Mouse (Mus musculus): ENCODE data around the gene St6galnac6. TPM values are rescaled to one million over a fixed set of nuclear protein-coding genes. Genes with fewer than 3 reads are reported as not detected.

Gene St6galnac6
- polyA plus RNA-seq, 1 experiment: 22.3 TPM

DNA sequence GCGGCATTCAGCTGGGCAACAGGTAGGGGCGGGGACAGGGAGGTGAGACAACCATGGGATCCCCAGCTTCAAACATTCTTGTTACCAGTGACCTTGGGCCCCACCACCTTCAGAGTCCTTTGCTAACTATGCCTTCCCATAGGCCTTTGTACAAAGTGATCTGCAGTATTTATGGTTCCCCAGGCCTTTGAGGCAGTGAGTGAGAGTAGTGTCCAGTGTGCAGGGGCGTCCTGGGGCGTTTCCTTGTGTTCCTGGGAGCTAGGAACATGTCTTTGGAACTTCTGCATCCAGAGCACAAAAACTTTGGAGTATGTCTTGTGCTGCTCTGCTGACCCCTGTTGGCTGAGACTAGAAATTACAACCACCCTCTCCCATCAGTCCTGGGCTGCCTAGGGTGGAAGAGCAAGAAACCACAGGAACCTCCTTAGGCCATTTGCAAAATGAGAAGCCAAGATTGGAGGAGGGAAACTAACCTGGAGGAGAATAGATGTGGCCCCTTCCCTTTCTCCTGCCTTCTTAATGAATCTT is 32.9 kb upstream of the St6galnac6 start:
- TF ChIP-seq POLR2A (IDR thresholded peaks at IDR 0.05; ENCODE audit: low read depth, low read length): no peak
- TF ChIP-seq CTCF (IDR thresholded peaks at IDR 0.05; ENCODE audit: extremely low read depth, insufficient read depth, insufficient read length, insufficient replicate concordance): peak; percentile 85; the same call in 1 of the 2 replicates

DNA sequence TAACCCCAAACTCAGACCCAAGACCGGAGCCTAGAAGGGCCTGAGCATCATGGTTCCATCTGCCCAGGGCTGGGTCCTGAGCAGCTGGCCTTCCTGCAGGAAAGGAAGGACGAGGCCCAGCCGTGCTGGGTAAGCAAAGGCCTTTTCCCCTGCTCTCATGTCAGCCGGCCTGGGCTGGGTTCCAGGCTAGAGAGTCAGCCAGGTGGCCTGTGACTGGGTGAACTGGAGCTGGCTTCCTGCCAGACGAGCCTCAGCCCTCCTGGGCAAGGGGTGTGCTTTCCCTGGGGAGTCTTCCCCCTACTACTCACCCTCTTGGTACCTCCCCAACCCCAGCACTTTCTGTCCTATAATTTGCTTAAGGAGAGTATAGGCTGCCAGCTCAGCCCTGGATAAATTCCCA is 31.4 kb upstream of the St6galnac6 start:
- TF ChIP-seq CTCF (IDR thresholded peaks at IDR 0.05; ENCODE audit: extremely low read depth, insufficient read depth, insufficient read length, insufficient replicate concordance): no peak
- no peak for TF ChIP-seq POLR2A (IDR thresholded peaks at IDR 0.05; ENCODE audit: low read depth, low read length)
- H3K27ac ChIP-seq (ENCODE audit: insufficient read depth, low read length): no peak overlapping the region
- peaks cover 44% of the 10 kb centered on the region for H3K36me3 ChIP-seq (ENCODE audit: control insufficient read depth, insufficient read depth, low read length)
- DNase-seq (ENCODE audit: low read depth in 1 of 2, low spot score in 2 of 2): no peak
- H3K4me3 ChIP-seq (ENCODE audit: extremely low read depth, insufficient read depth, insufficient read length): no peak overlapping the region
- H3K4me1 ChIP-seq (ENCODE audit: control insufficient read depth, insufficient read depth, insufficient read length): peaks cover 2% of the 10 kb centered on the region; the same call in 1 of the 2 replicates
- 61% methylated on average over 5 of the region's 5 CpGs for WGBS
- no peaks in the 10 kb centered on the region for H3K27me3 ChIP-seq (ENCODE audit: control insufficient read depth, insufficient read depth, low read length)

More for the DNA sequence above, 32.9 kb upstream of the St6galnac6 start:
- Histone ChIP-seq H3K27me3 (ENCODE audit: control insufficient read depth, insufficient read depth, low read length) (no peaks in the 10 kb centered on the region), H3K4me1 (ENCODE audit: control insufficient read depth, insufficient read depth, insufficient read length) (peaks cover 2% of the 10 kb centered on the region; the same call in 1 of the 2 replicates), H3K36me3 (ENCODE audit: control insufficient read depth, insufficient read depth, low read length) (peaks cover 38% of the 10 kb centered on the region), H3K27ac (ENCODE audit: insufficient read depth, low read length) (no peak overlapping the region), H3K4me3 (ENCODE audit: extremely low read depth, insufficient read depth, insufficient read length) (no peak overlapping the region)
- WGBS: 40% methylated on average over 4 of the region's 4 CpGs
- peak; percentile 41 to 65 for DNase-seq (ENCODE audit: low read depth in 1 of 2, low spot score in 2 of 2)

- Histone ChIP-seq H3K4me3 (ENCODE audit: extremely low read depth, insufficient read depth, insufficient read length) (no peak overlapping the region), H3K36me3 (ENCODE audit: control insufficient read depth, insufficient read depth, low read length) (peaks cover 40% of the 10 kb centered on the region), H3K4me1 (ENCODE audit: control insufficient read depth, insufficient read depth, insufficient read length) (peaks cover 2% of the 10 kb centered on the region; the same call in 1 of the 2 replicates), H3K27ac (ENCODE audit: insufficient read depth, low read length) (no peak overlapping the region), H3K27me3 (ENCODE audit: control insufficient read depth, insufficient read depth, low read length) (no peaks in the 10 kb centered on the region)
- whole genome bisulfite sequencing: 85% methylated on average over 3 of the region's 3 CpGs
- no peak for DNase-seq (ENCODE audit: low read depth in 1 of 2, low spot score in 2 of 2)
- TF ChIP-seq POLR2A (IDR thresholded peaks at IDR 0.05; ENCODE audit: low read depth, low read length) (no peak), CTCF (IDR thresholded peaks at IDR 0.05; ENCODE audit: extremely low read depth, insufficient read depth, insufficient read length, insufficient replicate concordance) (no peak)
Observed at GRCm38 (mm10) chr2:32568941-32569340, 30.6 kb upstream of the St6galnac6 start.

- peaks cover 5% of the 10 kb centered on the region; the same call in 1 of the 2 replicates for H3K4me1 ChIP-seq (ENCODE audit: control insufficient read depth, insufficient read depth, insufficient read length)
- under 1% methylated on average over 36 of the region's 36 CpGs for WGBS
- no peaks in the 10 kb centered on the region for H3K27me3 ChIP-seq (ENCODE audit: control insufficient read depth, insufficient read depth, low read length)
- H3K4me3 ChIP-seq (ENCODE audit: extremely low read depth, insufficient read depth, insufficient read length): peak within 1 kb of the TSS; percentile 99
- H3K36me3 ChIP-seq (ENCODE audit: control insufficient read depth, insufficient read depth, low read length): peaks cover 28% of the 10 kb centered on the region
- TF ChIP-seq POLR2A (IDR thresholded peaks at IDR 0.05; ENCODE audit: low read depth, low read length): peak; percentile 91
- no peak for TF ChIP-seq CTCF (IDR thresholded peaks at IDR 0.05; ENCODE audit: extremely low read depth, insufficient read depth, insufficient read length, insufficient replicate concordance)
- H3K27ac ChIP-seq (ENCODE audit: insufficient read depth, low read length): peak within 1 kb of the TSS; percentile 74
- peak; percentile 87 to 90 for DNase-seq (ENCODE audit: low read depth in 1 of 2, low spot score in 2 of 2)
Observed at GRCm38 (mm10) chr2:32570698-32571494, 28.6 kb upstream of the St6galnac6 start, which contains the start of gene Dpm2. Dpm2 (plus strand) TSS chr2:32570858.

- no peak for DNase-seq (ENCODE audit: low read depth in 1 of 2, low spot score in 2 of 2)
- WGBS: 92% methylated on average over 11 of the region's 11 CpGs
- H3K4me3 ChIP-seq (ENCODE audit: extremely low read depth, insufficient read depth, insufficient read length): no peak overlapping the region
- no peak for TF ChIP-seq CTCF (IDR thresholded peaks at IDR 0.05; ENCODE audit: extremely low read depth, insufficient read depth, insufficient read length, insufficient replicate concordance)
- TF ChIP-seq POLR2A (IDR thresholded peaks at IDR 0.05; ENCODE audit: low read depth, low read length): no peak
- H3K27ac ChIP-seq (ENCODE audit: insufficient read depth, low read length): no peak overlapping the region
- peaks cover 18% of the 10 kb centered on the region for H3K36me3 ChIP-seq (ENCODE audit: control insufficient read depth, insufficient read depth, low read length)
- H3K4me1 ChIP-seq (ENCODE audit: control insufficient read depth, insufficient read depth, insufficient read length): peaks cover 5% of the 10 kb centered on the region; the same call in 1 of the 2 replicates
- no peaks in the 10 kb centered on the region for H3K27me3 ChIP-seq (ENCODE audit: control insufficient read depth, insufficient read depth, low read length)
Observed at GRCm38 (mm10) chr2:32572196-32572595, 27.3 kb upstream of the St6galnac6 start.

DNA sequence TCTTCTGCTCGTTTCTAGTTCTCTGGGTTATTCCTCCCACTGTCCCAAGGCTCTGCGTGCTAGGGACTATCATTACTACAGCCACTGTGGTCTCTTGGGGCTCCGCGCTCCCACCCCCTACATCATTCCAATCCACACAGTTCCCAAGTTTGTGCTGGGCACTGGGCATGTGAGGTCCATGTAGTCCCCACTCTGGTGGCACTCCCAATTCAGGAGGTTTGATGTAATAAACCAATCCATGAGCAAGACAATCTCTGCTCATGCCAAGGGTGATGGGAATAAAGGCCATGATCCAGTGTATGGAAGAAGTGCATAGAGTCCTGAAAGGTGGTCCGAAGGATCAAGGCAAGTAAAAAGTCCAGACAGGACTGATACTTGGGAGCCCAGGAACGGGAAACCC is 25.0 kb upstream of the St6galnac6 start, which contains the start of gene Pip5kl1:
TSS of gene Pip5kl1 (plus strand) at position 301 of the 400 bp plus-strand sequence.
- Histone ChIP-seq H3K36me3 (ENCODE audit: control insufficient read depth, insufficient read depth, low read length) (peaks cover 7% of the 10 kb centered on the region), H3K27me3 (ENCODE audit: control insufficient read depth, insufficient read depth, low read length) (no peaks in the 10 kb centered on the region), H3K27ac (ENCODE audit: insufficient read depth, low read length) (no peak within 1 kb of the TSS), H3K4me1 (ENCODE audit: control insufficient read depth, insufficient read depth, insufficient read length) (peaks cover 5% of the 10 kb centered on the region; the same call in 1 of the 2 replicates), H3K4me3 (ENCODE audit: extremely low read depth, insufficient read depth, insufficient read length) (peak within 1 kb of the TSS; percentile 34; the same call in 1 of the 2 replicates)
- 84% methylated on average over 6 of the region's 6 CpGs for WGBS
- no peak for TF ChIP-seq CTCF (IDR thresholded peaks at IDR 0.05; ENCODE audit: extremely low read depth, insufficient read depth, insufficient read length, insufficient replicate concordance)
- no peak for TF ChIP-seq POLR2A (IDR thresholded peaks at IDR 0.05; ENCODE audit: low read depth, low read length)
- DNase-seq (ENCODE audit: low read depth in 1 of 2, low spot score in 2 of 2): no peak

Measured in spleen, adult 2 months (tissue).